Mouse (Mus musculus) forebrain, embryonic 13.5 days (tissue): ENCODE results near the gene Stoml2. TPM values are rescaled to one million over a fixed set of nuclear protein-coding genes. Genes with fewer than 3 reads are reported as not detected.
A peak's percentile ranks its signal among the peaks of the same experiment; 100 is the strongest.
"Not testable (repeated sequence)": the region's sequence is repeated elsewhere in the genome, so short reads cannot be mapped to it uniquely, and the experiment has no call there.

Experiments used
- ATAC-seq: fragments of 200-750 bp; cut with Nextera tagmentation; 2 replicates; pipeline ENCODE4 v1.8.0; 2017
- H3K27ac ChIP-seq: fragments of 300-500 bp; sonication (generic); 2 replicates; pipeline ENCODE4 v1.5.1; 2015; ENCODE audit warnings: inconsistent platforms, mild to moderate bottlenecking, moderate library complexity
- H3K27me3 ChIP-seq: fragments of 300-500 bp; sonication (generic); 2 replicates; pipeline ENCODE4 v1.6.1; 2015; ENCODE audit warnings: mild to moderate bottlenecking, inconsistent platforms
- H3K36me3 ChIP-seq: fragments of 300-500 bp; sonication (generic); 2 replicates; pipeline ENCODE4 v1.6.1; 2015; ENCODE audit warnings: mild to moderate bottlenecking, inconsistent platforms; ENCODE audit not compliant: poor library complexity, severe bottlenecking
- H3K4me1 ChIP-seq: fragments of 300-500 bp; sonication (generic); 2 replicates; pipeline ENCODE4 v1.6.1; 2015; ENCODE audit warnings: inconsistent platforms
- H3K4me2 ChIP-seq: fragments of 300-500 bp; sonication (generic); 2 replicates; pipeline ENCODE4 v1.6.1; 2015; ENCODE audit warnings: inconsistent platforms, mild to moderate bottlenecking, moderate library complexity
- H3K4me3 ChIP-seq: fragments of 300-500 bp; sonication (generic); 2 replicates; pipeline ENCODE4 v1.5.1; 2015; ENCODE audit warnings: mild to moderate bottlenecking, inconsistent platforms
- H3K9ac ChIP-seq: fragments of 300-500 bp; sonication (generic); 2 replicates; pipeline ENCODE4 v1.6.1; 2015; ENCODE audit warnings: mild to moderate bottlenecking, inconsistent platforms
- H3K9me3 ChIP-seq: fragments of 300-500 bp; sonication (generic); replicated peaks from 2 replicates; pipeline ENCODE4 v1.6.1; 2016; ENCODE audit warnings: inconsistent platforms
- WGBS: fragments of 180-500 bp; shearing (Covaris S2); methylation state at CpG from one replicate; pipeline ENCODE4 v1.1.7; 2015; 5-methylcytosine and 5-hydroxymethylcytosine counted together
- polyA plus RNA-seq: library from polyadenylated mRNA; unstranded; fragments of >200 nt; fragmentation: Nextera tagmentation; extraction: Ambion mirVana; gene quantifications from 2 replicates; pipeline ENCODE4 v1.2.1, GENCODE M21; 2015

The Stoml2 gene
- polyA plus RNA-seq, 1 experiment from 2014 or later, result 305 TPM

DNA sequence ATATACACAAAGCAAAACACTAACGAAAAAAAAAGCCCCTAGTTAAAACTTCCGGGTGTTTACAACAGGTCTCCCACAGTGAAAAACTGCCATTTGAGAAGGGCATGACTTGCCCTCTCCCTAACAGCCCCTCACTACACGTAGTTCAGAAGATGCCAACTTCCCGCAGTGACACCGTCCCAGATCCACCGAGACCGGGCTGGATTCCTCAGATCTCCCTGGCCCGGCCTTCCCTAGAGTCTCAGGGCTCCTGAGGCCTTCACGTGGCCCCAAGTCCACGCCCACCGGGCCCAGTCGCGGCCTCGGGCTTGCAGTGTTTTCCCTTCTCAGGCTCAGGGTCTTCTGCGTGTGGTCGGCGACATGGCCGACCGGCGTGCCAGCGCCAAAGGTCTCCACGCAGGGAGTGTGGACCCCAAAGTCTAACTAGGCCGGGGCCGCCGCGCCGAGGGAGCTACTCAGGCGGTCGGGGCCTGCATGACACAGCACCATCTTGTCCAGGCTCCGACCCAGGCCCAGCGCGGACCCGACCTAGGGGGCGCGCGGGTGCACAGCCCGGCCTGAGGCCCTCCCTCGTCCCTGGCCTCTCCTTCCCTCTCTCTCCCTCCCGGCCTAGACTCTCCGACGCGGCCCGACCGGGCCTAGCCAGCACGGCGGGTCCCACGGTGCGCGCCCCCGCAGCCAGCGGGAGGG, 31.9 kb downstream of the Stoml2 start:
- Histone ChIP-seq H3K9me3 (no peaks in the 10 kb centered on the region), H3K4me1 (peaks cover 29% of the 10 kb centered on the region), H3K27me3 (no peaks in the 10 kb centered on the region), H3K4me2 (peak overlapping the region; percentile 89), H3K36me3 (peaks cover 22% of the 10 kb centered on the region), H3K9ac (peak overlapping the region; percentile 98), H3K4me3 (peak overlapping the region; percentile 98), H3K27ac (peak overlapping the region; percentile 99)
- under 1% methylated on average over 49 of the region's 51 CpGs for WGBS
- ATAC-seq, result peak; percentile 73

GRCm38 (mm10) chr4:42998022-42998421, 33.5 kb downstream of the Stoml2 start:
- Histone ChIP-seq H3K27me3 (no peaks in the 10 kb centered on the region), H3K4me1 (peaks cover 29% of the 10 kb centered on the region), H3K36me3 (peaks cover 37% of the 10 kb centered on the region), H3K4me3 (peak overlapping the region; percentile 98), H3K9ac (peak overlapping the region; percentile 98; the same call in 1 of the 2 replicates), H3K9me3 (no peaks in the 10 kb centered on the region), H3K27ac (no peak overlapping the region), H3K4me2 (peak overlapping the region; percentile 89)
- WGBS, result 59% methylated on average over 2 of the region's 2 CpGs
- ATAC-seq, result no peak

- WGBS, result 83% methylated on average over 1 of the region's 1 CpGs
Measured at GRCm38 (mm10) chr4:42988296-42988695, 43.2 kb downstream of the Stoml2 start.

DNA sequence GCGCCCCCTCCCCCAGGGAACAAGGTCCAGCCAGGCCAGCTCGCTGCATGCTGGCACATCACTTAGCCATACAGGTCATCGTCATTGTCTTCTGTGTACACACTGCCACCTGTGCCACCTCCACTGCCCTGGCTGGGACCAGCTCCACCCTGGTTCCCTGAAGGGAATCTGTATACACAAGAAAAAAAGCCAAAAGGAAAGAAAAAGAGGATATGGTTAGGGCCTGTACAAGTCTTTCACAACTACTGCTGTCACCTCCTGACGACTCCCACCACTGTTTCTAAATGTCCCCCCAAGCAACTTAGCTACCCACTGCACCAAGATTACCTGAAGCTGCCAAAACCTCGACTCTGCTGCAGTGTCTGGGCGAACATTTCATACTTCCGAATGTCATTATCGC, 51.0 kb downstream of the Stoml2 start:
- not testable (repeated sequence) for H3K27me3 ChIP-seq, H3K9me3 ChIP-seq, H3K4me3 ChIP-seq, ATAC-seq, H3K4me1 ChIP-seq, H3K9ac ChIP-seq, H3K4me2 ChIP-seq, H3K27ac ChIP-seq
- 91% methylated on average over 8 of the region's 8 CpGs for WGBS
- peaks cover 88% of the 10 kb centered on the region for H3K36me3 ChIP-seq

More at GRCm38 (mm10) chr4:42988296-42988695, 43.2 kb downstream of the Stoml2 start:
- Histone ChIP-seq H3K4me3 (no peak overlapping the region), H3K27ac (no peak overlapping the region), H3K9ac (no peak overlapping the region), H3K4me2 (no peak overlapping the region), H3K4me1 (no peaks in the 10 kb centered on the region), H3K36me3 (peaks cover 98% of the 10 kb centered on the region), H3K27me3 (no peaks in the 10 kb centered on the region), H3K9me3 (no peaks in the 10 kb centered on the region)
- no peak for ATAC-seq

DNA sequence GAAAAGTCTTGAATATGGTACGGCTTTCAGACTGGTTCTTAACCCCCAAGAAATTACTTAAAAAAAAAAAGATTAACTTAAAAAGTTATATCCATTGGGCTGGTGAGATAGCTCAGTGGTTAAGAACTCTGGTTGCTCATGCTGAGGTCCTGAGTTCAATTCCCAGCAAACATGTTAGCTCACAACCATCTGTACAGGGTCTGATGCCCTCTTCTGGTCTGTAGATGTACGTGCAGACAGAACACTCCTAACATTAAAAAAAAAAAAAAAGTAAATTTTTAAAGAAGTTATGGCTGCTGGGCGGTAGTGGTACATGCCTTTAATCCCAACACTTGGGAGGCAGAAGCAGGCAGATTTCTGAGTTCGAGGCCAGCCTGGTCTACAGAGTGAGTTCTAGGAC, 53.4 kb downstream of the Stoml2 start:
- H3K9ac ChIP-seq, result no peak overlapping the region
- no peaks in the 10 kb centered on the region for H3K9me3 ChIP-seq
- H3K27ac ChIP-seq, result no peak overlapping the region
- no peak for ATAC-seq
- H3K4me2 ChIP-seq, result no peak overlapping the region
- no peaks in the 10 kb centered on the region for H3K4me1 ChIP-seq
- H3K4me3 ChIP-seq, result no peak overlapping the region
- WGBS, result 90% methylated on average over 4 of the region's 4 CpGs
- no peaks in the 10 kb centered on the region for H3K27me3 ChIP-seq
- H3K36me3 ChIP-seq, result peaks cover 64% of the 10 kb centered on the region

Other genes with a start within 250 kb of the Stoml2 start
- 0.05 TPM in 1 of 2 replicates, not detected in the other for gene Fam205a1, start 177.8 kb downstream of the Stoml2 start, polyA plus RNA-seq
- gene Gm12394, start 174.9 kb downstream of the Stoml2 start, polyA plus RNA-seq, result 0.48 and 0.54 TPM in 2 replicates
- gene Fam205c, start 157.5 kb downstream of the Stoml2 start, polyA plus RNA-seq, result 1.0 and 1.1 TPM in 2 replicates
- gene Phf24, start 115.0 kb downstream of the Stoml2 start, polyA plus RNA-seq, result 8.2 and 10.3 TPM in 2 replicates
- 34.6 and 46.7 TPM in 2 replicates for gene Dnajb5, start 81.9 kb downstream of the Stoml2 start, polyA plus RNA-seq
- gene 1700022I11Rik, start 62.1 kb downstream of the Stoml2 start, polyA plus RNA-seq, result 0.48 and 0.81 TPM in 2 replicates
- gene Vcp, start 31.2 kb downstream of the Stoml2 start, polyA plus RNA-seq, result 545 and 570 TPM in 2 replicates
- gene Fancg, start 21.2 kb downstream of the Stoml2 start, polyA plus RNA-seq, result 22.9 and 23.5 TPM in 2 replicates
- gene Pigo, start 5.9 kb downstream of the Stoml2 start, polyA plus RNA-seq, result 21.4 and 25.3 TPM in 2 replicates
- gene Fam214b, start 14.5 kb upstream of the Stoml2 start, polyA plus RNA-seq, result 33.8 and 42.3 TPM in 2 replicates
- gene Unc13b, start 27.2 kb upstream of the Stoml2 start, polyA plus RNA-seq, result 15.1 and 15.2 TPM in 2 replicates
- gene Atp8b5, start 235.4 kb upstream of the Stoml2 start, polyA plus RNA-seq, result 0.79 and 0.83 TPM in 2 replicates